ENCODE assay signal across 19 mouse cellular contexts in genomic region chr11:43960348-43961105, GRCm38 (mm10). TPM values are rescaled to one million over a fixed set of nuclear protein-coding genes. Genes with fewer than 3 reads are reported as not detected.
A peak's percentile ranks its signal among the peaks of the same experiment; 100 is the strongest.
DNase-seq lines count a peak whose midpoint lies in the region; ATAC-seq and TF ChIP-seq lines count a peak whose summit lies in the region.
"Had no signal": no experiment of that assay in that cellular context is flagged by ENCODE, and none has a peak within 500 bp of the region (broad histone marks: within the 10 kb centered on the region; RNA-seq: fewer than 3 reads in every experiment).

No protein-coding gene starts in this region.

- no peak for TF ChIP-seq POLR2A in thymus, adult 2 months (IDR thresholded peaks at IDR 0.05; ENCODE audit: control insufficient read depth, extremely low read depth, insufficient read depth, low read length, poor library complexity)

- no peak overlapping the region for H3K9ac ChIP-seq in heart, embryonic 16.5 days (ENCODE audit: low read length)
- H3K9ac ChIP-seq in liver, postnatal 0 days (replicated peaks), result no peak overlapping the region
- no peak overlapping the region for H3K9ac ChIP-seq in liver, embryonic 11.5 days (ENCODE audit: low read depth, low read length)
- no peak overlapping the region for H3K9ac ChIP-seq in midbrain, embryonic 14.5 days (replicated peaks; ENCODE audit: low read length)
- H3K9ac ChIP-seq: hindbrain, embryonic 15.5 days; liver, embryonic 13.5 days; neural tube, embryonic 13.5 days had no signal

- no peak overlapping the region for H3K4me3 ChIP-seq in heart, embryonic 16.5 days (ENCODE audit: low read length)
- H3K4me3 ChIP-seq in liver, postnatal 0 days (ENCODE audit: low read depth, low read length), result no peak overlapping the region
- no peak overlapping the region for H3K4me3 ChIP-seq in liver, embryonic 11.5 days (ENCODE audit: low read depth, low read length)
- no peak overlapping the region for H3K4me3 ChIP-seq in midbrain, embryonic 14.5 days (replicated peaks; ENCODE audit: low read depth, low read length)
- no peak overlapping the region for H3K4me3 ChIP-seq in thymus, adult 2 months (ENCODE audit: control insufficient read depth, insufficient read depth, low read length)
- H3K4me3 ChIP-seq: erythroblast, embryonic 14.5 days; hindbrain, embryonic 15.5 days; liver, embryonic 13.5 days; neural tube, embryonic 13.5 days had no signal

- peak; percentile 30 for TF ChIP-seq CTCF in liver, postnatal 0 days (IDR thresholded peaks at IDR 0.05; ENCODE audit: low read depth)
- no peak for TF ChIP-seq CTCF in thymus, adult 2 months (IDR thresholded peaks at IDR 0.05; ENCODE audit: borderline replicate concordance, control insufficient read depth, extremely low read depth, insufficient read depth, low read length, poor library complexity)

- H3K27ac ChIP-seq in heart, embryonic 16.5 days (ENCODE audit: low read length), result peak overlapping the region; percentile 21; the same call in 1 of the 2 replicates
- no peak overlapping the region for H3K27ac ChIP-seq in liver, postnatal 0 days (ENCODE audit: low read depth)
- no peak overlapping the region for H3K27ac ChIP-seq in liver, embryonic 11.5 days (ENCODE audit: low read depth, low read length)
- no peak overlapping the region for H3K27ac ChIP-seq in midbrain, embryonic 14.5 days (replicated peaks; ENCODE audit: low read depth, low read length)
- H3K27ac ChIP-seq in thymus, adult 2 months (ENCODE audit: control insufficient read depth, insufficient read depth, low read length), result no peak overlapping the region
- H3K27ac ChIP-seq: hindbrain, embryonic 15.5 days; liver, embryonic 13.5 days; neural tube, embryonic 13.5 days had no signal

- peaks cover 12% of the 10 kb centered on the region; the same call in 1 of the 2 replicates for H3K4me1 ChIP-seq in heart, embryonic 16.5 days (ENCODE audit: control insufficient read depth, insufficient read depth, low read length)
- H3K4me1 ChIP-seq in liver, postnatal 0 days (ENCODE audit: insufficient read depth), result no peaks in the 10 kb centered on the region
- H3K4me1 ChIP-seq in liver, embryonic 11.5 days (replicated peaks; ENCODE audit: control insufficient read depth, insufficient read depth, low read length), result no peaks in the 10 kb centered on the region
- H3K4me1 ChIP-seq in midbrain, embryonic 14.5 days (ENCODE audit: control insufficient read depth, insufficient read depth, low read length), result no peaks in the 10 kb centered on the region
- no peaks in the 10 kb centered on the region for H3K4me1 ChIP-seq in thymus, adult 2 months (replicated peaks; ENCODE audit: control insufficient read depth, insufficient read depth, low read length)
- H3K4me1 ChIP-seq: hindbrain, embryonic 15.5 days; liver, embryonic 13.5 days; neural tube, embryonic 13.5 days had no signal

- WGBS in heart, embryonic 16.5 days, result 80% methylated on average over 5 of the region's 5 CpGs
- WGBS in liver, postnatal 0 days (ENCODE audit: insufficient replicate concordance), result 80% methylated on average over 5 of the region's 5 CpGs
- WGBS in liver, embryonic 11.5 days, result 75% methylated on average over 5 of the region's 5 CpGs
- WGBS in midbrain, embryonic 14.5 days, result 80% methylated on average over 5 of the region's 5 CpGs
- WGBS in thymus, adult 2 months, result 88% methylated on average over 5 of the region's 5 CpGs

- no peaks in the 10 kb centered on the region for H3K27me3 ChIP-seq in heart, embryonic 16.5 days (ENCODE audit: control insufficient read depth, insufficient read depth, low read length)
- no peaks in the 10 kb centered on the region for H3K27me3 ChIP-seq in liver, postnatal 0 days (ENCODE audit: insufficient read depth, low read length)
- no peaks in the 10 kb centered on the region for H3K27me3 ChIP-seq in liver, embryonic 11.5 days (replicated peaks; ENCODE audit: control insufficient read depth, insufficient read depth, low read length)
- no peaks in the 10 kb centered on the region for H3K27me3 ChIP-seq in midbrain, embryonic 14.5 days (ENCODE audit: control insufficient read depth, insufficient read depth, low read length)
- no peaks in the 10 kb centered on the region for H3K27me3 ChIP-seq in thymus, adult 2 months (ENCODE audit: control insufficient read depth, insufficient read depth, low read length)
- H3K27me3 ChIP-seq: hindbrain, embryonic 15.5 days; liver, embryonic 13.5 days; neural tube, embryonic 13.5 days had no signal

- H3K36me3 ChIP-seq in heart, embryonic 16.5 days (ENCODE audit: control insufficient read depth, insufficient read depth), result no peaks in the 10 kb centered on the region
- H3K36me3 ChIP-seq in liver, postnatal 0 days (replicated peaks; ENCODE audit: insufficient read depth, low read length), result no peaks in the 10 kb centered on the region
- no peaks in the 10 kb centered on the region for H3K36me3 ChIP-seq in liver, embryonic 11.5 days (ENCODE audit: control insufficient read depth, insufficient read depth, low read length)
- no peaks in the 10 kb centered on the region for H3K36me3 ChIP-seq in midbrain, embryonic 14.5 days (ENCODE audit: control insufficient read depth, insufficient read depth, low read length)
- no peaks in the 10 kb centered on the region for H3K36me3 ChIP-seq in thymus, adult 2 months (ENCODE audit: control insufficient read depth, insufficient read depth, low read length)
- H3K36me3 ChIP-seq: G1E; hindbrain, embryonic 15.5 days; liver, embryonic 13.5 days; neural tube, embryonic 13.5 days had no signal

- no peaks in the 10 kb centered on the region for H3K9me3 ChIP-seq in heart, embryonic 16.5 days (replicated peaks; ENCODE audit: control insufficient read depth, low read length)
- no peaks in the 10 kb centered on the region for H3K9me3 ChIP-seq in liver, postnatal 0 days (ENCODE audit: low read length)
- no peaks in the 10 kb centered on the region for H3K9me3 ChIP-seq in liver, embryonic 11.5 days (ENCODE audit: control insufficient read depth, low read length)
- no peaks in the 10 kb centered on the region for H3K9me3 ChIP-seq in midbrain, embryonic 14.5 days (ENCODE audit: control insufficient read depth, low read length)
- H3K9me3 ChIP-seq: G1E; hindbrain, embryonic 15.5 days; liver, embryonic 13.5 days; neural tube, embryonic 13.5 days had no signal

- DNase-seq in heart, postnatal 14 days, result no peak
- no peak for DNase-seq in liver, postnatal 0 days
- no peak for DNase-seq in liver, embryonic 11.5 days (ENCODE audit: low spot score)
- DNase-seq in ZHBTc4 (ENCODE audit: low read depth, low spot score), result peak; percentile 26
- DNase-seq in midbrain, embryonic 14.5 days, result no peak
- no peak for DNase-seq in cerebellum, adult 11-12 months
- no peak for DNase-seq in thymus, adult 2 months
- DNase-seq: cerebellum, adult 18-20 months; kidney, adult 18-20 months; kidney, postnatal 36 days; liver, embryonic 13.5 days; right cerebral cortex, postnatal 25 days; thymus, postnatal 4 days had no signal

- no peak for ATAC-seq in heart, embryonic 16.5 days (replicated peaks; ENCODE audit: extremely low read depth, insufficient read depth, low FRiP score)
- ATAC-seq in liver, postnatal 0 days, result no peak
- no peak for ATAC-seq in liver, embryonic 11.5 days (replicated peaks; ENCODE audit: low FRiP score)
- ATAC-seq in midbrain, embryonic 14.5 days (ENCODE audit: low FRiP score, low TSS enrichment), result no peak
- ATAC-seq: forebrain, embryonic 14.5 days had no signal

- intact Hi-C loops in heart, postnatal 14 days (cut with DNase I), result no loop called here

- no peak overlapping the region for H3K4me2 ChIP-seq in heart, embryonic 16.5 days (ENCODE audit: low read depth, low read length)
- H3K4me2 ChIP-seq in liver, postnatal 0 days (ENCODE audit: low read depth, low read length), result no peak overlapping the region
- no peak overlapping the region for H3K4me2 ChIP-seq in liver, embryonic 11.5 days
- H3K4me2 ChIP-seq in midbrain, embryonic 14.5 days (ENCODE audit: low read length), result no peak overlapping the region
- H3K4me2 ChIP-seq: hindbrain, embryonic 15.5 days; liver, embryonic 13.5 days; neural tube, embryonic 13.5 days had no signal

- no peak for TF ChIP-seq EP300 in liver, postnatal 0 days (IDR thresholded peaks at IDR 0.05; ENCODE audit: low read depth)

RNA-seq across cellular contexts. Expression of gene Adra1b, which starts 59.5 kb away (rescaled TPM):
- polyA plus RNA-seq in heart, embryonic 16.5 days (2015; fragmentation: Nextera tagmentation; extraction: Ambion mirVana), result 6.0 and 8.0 TPM in 2 replicates
- 10 to 100 TPM; 43.7 to 47.6 TPM for total RNA-seq in heart, postnatal 14 days (2021)
- polyA plus RNA-seq in liver, postnatal 0 days (2015; fragmentation: Nextera tagmentation; extraction: Ambion mirVana), result 6.4 and 6.6 TPM in 2 replicates
- 0.55 and 1.0 TPM in 2 replicates for polyA plus RNA-seq in liver, embryonic 11.5 days (2014; fragmentation: Nextera tagmentation; extraction: Ambion mirVana)
- 3.1 and 6.2 TPM in 2 replicates for polyA plus RNA-seq in midbrain, embryonic 14.5 days (2014; fragmentation: Nextera tagmentation; extraction: Ambion mirVana)
- polyA plus RNA-seq in thymus, adult 2 months (2012; rRNA removed), result 1.3 and 4.6 TPM in 2 replicates
- polyA plus RNA-seq: erythroblast, embryonic 14.5 days; G1E had no signal
